Mouse (Mus musculus) large intestine, adult 2 months (tissue): ENCODE measurements around the gene Anp32e. TPM values are rescaled to one million over a fixed set of nuclear protein-coding genes. Genes with fewer than 3 reads are reported as not detected.

Source experiments
- DNase-seq: peaks from one replicate; pipeline ENCODE4 v3.0.0-alpha.2; 2012; ENCODE audit warnings: low read depth, low spot score
- WGBS: fragments of 180-500 bp; shearing (Covaris S2); methylation state at CpG from one replicate; pipeline ENCODE4 v1.1.7; 2018; 5-methylcytosine and 5-hydroxymethylcytosine counted together
- polyA plus RNA-seq: library from polyadenylated mRNA; depleted of rRNA; stranded (reverse); fragments of >200 nt; gene quantifications from 2 replicates; pipeline ENCODE4 v1.2.3, GENCODE M21; 2012; rRNA removed

Gene Anp32e
- polyA plus RNA-seq, 1 experiment, result 18.8 TPM

DNA sequence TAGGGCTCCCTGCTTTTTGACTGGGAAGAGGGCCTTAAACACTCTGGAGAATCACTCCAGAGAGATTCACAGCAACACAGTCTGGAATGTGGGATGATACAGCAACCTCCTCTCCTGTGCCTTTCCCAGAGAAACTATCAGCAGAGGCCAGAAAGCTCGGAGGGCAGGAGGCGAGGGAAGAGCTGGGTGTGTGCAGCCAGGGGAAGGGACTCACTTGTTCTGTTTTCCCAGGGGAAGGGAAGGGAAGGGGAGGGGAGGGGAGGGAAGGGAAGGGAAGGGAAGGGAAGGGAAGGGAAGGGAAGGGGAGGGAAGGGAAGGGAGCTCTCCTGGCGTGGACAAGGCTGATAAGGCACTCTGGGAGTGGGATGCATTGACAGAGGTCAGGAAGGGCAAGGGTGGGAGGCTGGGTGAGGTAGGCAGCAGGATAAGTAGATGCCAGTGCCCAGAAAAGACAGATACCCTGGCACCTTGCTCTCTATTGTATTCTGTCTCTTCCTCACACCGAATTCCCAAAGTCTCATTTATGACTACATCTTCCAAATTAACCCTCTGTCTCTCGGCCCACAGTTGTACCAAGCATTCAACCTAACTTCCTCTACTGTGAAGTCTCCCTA, 64.1 kb downstream of the Anp32e start:
- WGBS, result 33% methylated on average over 5 of the region's 5 CpGs
- DNase-seq, result no peak

DNA sequence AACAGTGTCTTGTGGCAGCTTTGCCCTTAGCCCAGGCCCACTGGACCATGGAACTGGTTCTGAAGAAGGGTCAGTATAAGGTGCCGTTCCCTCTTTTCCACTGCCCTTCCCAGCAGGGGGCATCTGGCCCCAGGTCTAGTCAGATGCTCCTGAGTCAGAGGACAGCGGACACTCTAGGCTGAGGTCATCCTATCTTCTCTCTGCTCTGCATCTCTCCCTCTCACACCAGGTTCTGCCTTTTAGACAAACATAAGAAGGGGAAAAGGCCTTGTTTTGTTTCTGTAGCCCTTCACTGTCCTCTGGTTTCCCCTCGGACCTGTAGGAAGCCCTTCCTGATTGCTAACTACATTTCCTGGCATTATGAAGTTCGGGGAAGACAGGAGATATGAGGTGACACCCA, 64.8 kb downstream of the Anp32e start:
- no peak for DNase-seq
- 42% methylated on average over 4 of the region's 4 CpGs for WGBS

- DNase-seq, result no peak
- WGBS, result 39% methylated on average over 6 of the region's 6 CpGs
Observed at GRCm38 (mm10) chr3:95994381-95994846, 65.4 kb downstream of the Anp32e start.

GRCm38 (mm10) chr3:95994975-95995801, 66.1 kb downstream of the Anp32e start:
- DNase-seq, result no peak
- whole genome bisulfite sequencing, result 11% methylated on average over 48 of the region's 51 CpGs

- under 1% methylated on average over 72 of the region's 84 CpGs for WGBS
- DNase-seq, result no peak
Observed at GRCm38 (mm10) chr3:95995802-95996428, 66.9 kb downstream of the Anp32e start, which contains the start of gene Plekho1. TSS of gene Plekho1 (minus strand) at chr3:95996001.

GRCm38 (mm10) chr3:95996451-95997073, 67.5 kb downstream of the Anp32e start:
- 26% methylated on average over 6 of the region's 6 CpGs for WGBS

More at GRCm38 (mm10) chr3:95996451-95997073, 67.5 kb downstream of the Anp32e start:
- DNase-seq, result no peak

Other genes starting within 250 kb of the Anp32e start
- 5.7 and 8.4 TPM in 2 replicates for gene Adamtsl4, start 241.3 kb upstream of the Anp32e start, polyA plus RNA-seq
- gene Ecm1, start 189.7 kb upstream of the Anp32e start, polyA plus RNA-seq, result 132 and 195 TPM in 2 replicates
- 30.3 and 36.2 TPM in 2 replicates for gene Tars2, start 169.0 kb upstream of the Anp32e start, polyA plus RNA-seq
- 8.4 and 13.5 TPM in 2 replicates for gene Rprd2, start 110.4 kb upstream of the Anp32e start, polyA plus RNA-seq
- 16.3 and 22.9 TPM in 2 replicates for gene Prpf3, start 73.4 kb upstream of the Anp32e start, polyA plus RNA-seq
- gene Mrps21, start 57.7 kb upstream of the Anp32e start, polyA plus RNA-seq, result 98.0 and 112 TPM in 2 replicates
- gene Ciart, start 47.0 kb upstream of the Anp32e start, polyA plus RNA-seq, result 1.0 and 1.1 TPM in 2 replicates
- gene BC028528, start 37.2 kb upstream of the Anp32e start, polyA plus RNA-seq, result 5.6 and 6.5 TPM in 2 replicates
- 172 and 175 TPM in 2 replicates for gene Aph1a, start 35.3 kb upstream of the Anp32e start, polyA plus RNA-seq
- 2.5 and 3.0 TPM in 2 replicates for gene Car14, start 24.6 kb upstream of the Anp32e start, polyA plus RNA-seq
- 49.7 and 54.9 TPM in 2 replicates for gene Plekho1, start 66.8 kb downstream of the Anp32e start, polyA plus RNA-seq
- 6.1 TPM in 2 replicates for gene Vps45, start 129.2 kb downstream of the Anp32e start, polyA plus RNA-seq
- gene Otud7b, start 175.3 kb downstream of the Anp32e start, polyA plus RNA-seq, result 5.7 and 8.9 TPM in 2 replicates
- gene Mtmr11, start 232.8 kb downstream of the Anp32e start, polyA plus RNA-seq, result 60.8 and 66.6 TPM in 2 replicates
- gene Sf3b4, start 243.1 kb downstream of the Anp32e start, polyA plus RNA-seq, result 48.8 and 56.1 TPM in 2 replicates